Mouse (Mus musculus) T-helper 17 cell (primary cell): Measurements from ENCODE around the gene Plxna2.

Experiments used
- in situ Hi-C, 2 experiments: fragments of 300-600 bp; cut with MboI, MseI; formaldehyde crosslinking; loops; 1 replicate in 1 of 2; 2 replicates in 1 of 2; pipeline ENCODE4 v1.15.1; 2025; ENCODE audit warnings: high pct_unique_total_duplicates in 2 of 2

The Plxna2 gene

DNA sequence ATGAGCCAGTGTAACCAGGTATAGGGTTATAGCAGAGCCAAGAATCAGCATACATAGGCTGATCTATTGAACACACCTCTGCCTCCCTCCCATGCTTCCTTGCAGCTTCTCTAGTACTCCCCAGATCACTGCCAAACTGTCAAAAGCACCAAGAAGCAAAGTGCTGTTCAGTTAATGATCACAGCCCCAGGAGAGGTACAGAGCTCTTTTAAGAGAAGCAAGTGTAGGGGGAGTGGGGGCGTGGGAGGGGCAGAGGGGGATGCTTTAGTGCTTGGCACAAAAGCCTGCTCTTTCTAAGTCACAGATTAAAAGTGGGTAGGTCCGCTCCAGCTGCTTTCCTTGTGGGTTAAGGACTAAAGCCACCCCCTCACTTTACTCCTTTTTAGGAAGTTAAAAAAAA lies 85.2 kb downstream of the Plxna2 start:
- in situ Hi-C loops: no loop called here

DNA sequence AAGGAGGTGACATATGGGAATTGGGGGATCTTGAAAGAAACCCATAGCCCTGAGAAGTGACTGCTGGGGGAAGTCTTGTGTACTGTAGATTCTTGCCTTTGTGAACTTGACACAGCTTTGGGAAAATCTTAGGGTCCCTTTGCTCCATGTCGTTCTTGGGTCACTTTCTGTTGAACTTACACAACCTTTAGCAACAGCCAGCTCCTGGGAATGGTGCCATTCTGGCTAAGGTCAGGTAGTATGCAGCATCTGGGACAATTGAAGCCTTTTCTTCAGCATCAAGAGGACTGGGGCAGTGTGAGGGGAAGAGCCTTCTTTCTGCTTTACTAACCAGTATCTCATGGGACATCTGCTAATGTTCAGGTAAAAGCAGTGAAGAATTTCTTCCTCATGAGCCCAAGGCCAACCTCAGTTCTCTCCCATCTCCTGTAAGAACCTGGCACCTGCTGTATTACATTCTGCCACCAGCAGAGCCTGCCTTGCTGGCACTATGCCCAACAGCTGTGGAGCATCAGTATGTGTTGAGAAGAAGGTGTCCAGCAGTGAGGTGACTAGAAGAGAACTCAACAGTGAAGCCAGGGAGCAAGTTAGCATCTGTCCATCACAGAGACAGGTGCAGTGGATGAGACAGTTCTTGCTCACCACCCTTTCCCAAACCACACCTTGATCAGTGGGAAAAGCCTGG lies 86.3 kb downstream of the Plxna2 start:
- in situ Hi-C loops: no loop called here

DNA sequence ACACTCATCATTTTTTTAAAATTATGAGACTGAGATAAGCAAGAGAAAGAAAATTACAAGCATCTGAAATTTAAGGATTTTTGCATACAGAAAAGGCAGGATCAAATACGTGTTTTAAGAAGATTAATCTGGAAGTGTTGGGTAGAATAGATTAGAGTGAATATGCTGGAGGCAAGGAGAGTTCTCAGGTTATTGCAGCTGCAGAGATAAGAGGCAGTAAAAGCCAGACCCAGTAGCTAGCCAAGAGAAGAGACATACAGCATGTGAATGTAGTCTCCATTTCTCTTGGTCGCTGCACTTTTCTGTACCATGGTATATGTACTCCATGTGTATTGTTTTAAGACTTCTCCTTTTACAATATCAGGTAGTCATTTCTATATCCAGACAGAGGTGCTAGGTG lies 88.5 kb downstream of the Plxna2 start:
- in situ Hi-C loops: no loop called here

DNA sequence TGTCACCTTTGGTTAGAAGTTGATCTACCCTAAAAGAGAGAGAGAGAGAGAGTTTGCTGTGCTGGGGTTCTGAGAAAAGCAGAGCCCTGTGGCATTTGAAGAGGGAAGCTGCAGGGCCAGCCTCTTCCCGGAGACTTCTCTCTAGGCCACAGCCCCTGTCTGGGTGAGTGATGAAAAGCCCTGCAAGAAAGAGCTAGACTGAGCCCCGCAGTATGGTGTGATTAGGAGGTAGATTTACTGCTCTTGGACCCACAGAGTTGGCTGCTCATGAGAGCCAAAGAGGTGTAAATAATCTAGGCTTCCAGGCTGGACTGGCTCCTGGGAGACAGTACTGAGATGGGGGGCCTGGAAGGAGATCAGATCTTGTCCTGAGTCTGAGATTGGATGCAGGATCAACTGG lies 94.4 kb downstream of the Plxna2 start:
- in situ Hi-C loops: no loop called here

DNA sequence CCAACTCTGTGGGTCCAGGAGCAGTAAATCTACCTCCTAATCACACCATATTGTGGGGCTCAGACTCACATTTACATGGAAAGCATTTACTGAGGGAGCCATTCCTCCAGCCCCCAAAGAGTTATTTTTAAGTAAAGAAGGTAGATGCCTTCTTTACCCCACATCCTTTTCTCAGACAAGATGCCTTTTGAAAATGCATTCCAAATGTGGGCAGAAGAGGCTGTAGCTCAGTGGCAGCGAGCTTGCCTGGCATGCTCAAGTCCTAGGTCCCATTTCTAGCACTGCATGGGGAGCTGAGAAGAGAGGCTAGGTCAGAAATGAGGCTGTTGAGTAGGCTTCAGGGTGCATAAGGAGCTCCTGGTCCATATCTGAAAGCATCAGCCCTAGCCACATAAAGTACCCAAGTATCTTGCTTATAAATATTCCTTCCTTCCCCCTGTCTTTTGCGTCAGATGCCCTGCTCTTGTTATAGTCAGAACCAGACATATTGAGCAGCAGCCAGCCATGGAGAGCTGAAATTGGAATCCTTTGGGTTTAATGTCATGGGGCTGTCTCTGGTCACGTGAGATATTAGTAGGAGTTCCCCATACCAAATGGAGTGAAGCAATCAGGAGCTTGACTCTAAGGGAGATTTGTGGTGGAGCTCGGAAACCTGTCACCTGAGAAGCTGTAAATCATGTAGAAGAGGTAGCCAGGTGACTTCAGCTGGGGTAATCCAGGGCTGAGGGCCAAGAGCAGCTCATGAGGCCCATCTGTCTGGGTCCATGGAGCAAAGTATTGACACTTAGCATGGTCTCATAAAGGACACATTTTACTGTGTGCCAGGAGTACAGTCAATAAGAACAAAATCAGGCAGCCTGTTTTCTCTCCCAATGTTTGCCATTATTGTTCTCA lies 96.4 kb downstream of the Plxna2 start:
- in situ Hi-C loops: no loop called here

DNA sequence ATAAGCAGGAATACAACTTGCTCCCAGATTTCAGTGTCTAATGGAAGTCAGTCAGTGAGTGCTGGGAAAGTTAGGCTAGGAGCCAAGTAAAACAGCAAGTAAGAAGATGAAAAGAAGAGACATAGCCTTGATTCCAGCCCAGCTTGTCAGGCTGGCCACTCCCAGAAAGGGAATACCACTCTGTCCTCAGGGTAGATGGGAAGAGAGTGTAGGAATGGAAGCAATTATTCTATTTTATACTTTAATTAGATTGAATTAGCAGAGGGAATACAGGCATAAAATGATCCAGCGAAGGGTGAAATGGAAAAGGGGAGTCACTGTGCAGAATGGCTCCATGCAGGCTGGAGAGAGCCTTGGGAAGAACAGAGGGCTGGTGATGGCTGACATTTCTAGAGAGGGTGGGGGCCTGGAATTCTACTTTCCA lies 99.4 kb downstream of the Plxna2 start:
- in situ Hi-C loops: no loop called here

DNA sequence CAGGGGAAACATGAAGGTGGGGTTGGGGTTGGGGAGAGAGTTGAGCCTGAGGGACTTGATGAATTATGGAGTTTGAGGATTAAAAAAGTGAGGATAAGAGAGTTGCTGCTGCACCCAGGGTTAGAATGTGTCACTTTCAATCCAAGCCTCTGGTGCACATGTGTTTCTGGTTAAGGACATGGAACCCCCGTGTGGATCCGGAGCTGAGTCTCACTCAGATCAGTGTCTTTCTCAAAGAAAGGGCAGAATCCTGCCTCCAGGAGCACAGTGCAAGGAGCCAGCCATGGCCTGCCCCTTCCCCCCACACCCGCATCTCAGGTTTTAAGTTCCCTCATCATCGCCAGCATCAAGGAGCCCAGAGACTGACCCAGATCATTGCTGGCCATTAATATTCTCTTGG lies 102.4 kb downstream of the Plxna2 start:
- in situ Hi-C loops: no loop called here

DNA sequence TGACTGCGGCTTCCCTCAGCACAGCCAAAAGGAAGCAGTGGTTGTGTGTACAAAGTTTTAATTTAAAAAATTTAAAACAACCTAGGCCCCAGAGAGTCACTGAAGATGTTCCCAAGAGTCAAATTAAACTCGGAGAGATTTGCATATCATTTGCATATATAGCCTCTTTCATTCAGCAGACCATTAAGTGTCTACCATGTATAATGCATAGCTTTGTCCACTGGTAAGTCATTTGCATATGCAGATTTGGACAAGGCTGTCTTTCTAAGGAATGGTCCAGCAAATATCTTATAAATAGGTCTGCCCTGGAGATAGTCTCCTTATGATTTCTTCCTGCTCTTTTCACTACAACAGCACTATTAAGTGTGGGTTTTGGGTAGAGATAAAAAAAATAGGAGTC lies 103.2 kb downstream of the Plxna2 start:
- in situ Hi-C loops: no loop called here

DNA sequence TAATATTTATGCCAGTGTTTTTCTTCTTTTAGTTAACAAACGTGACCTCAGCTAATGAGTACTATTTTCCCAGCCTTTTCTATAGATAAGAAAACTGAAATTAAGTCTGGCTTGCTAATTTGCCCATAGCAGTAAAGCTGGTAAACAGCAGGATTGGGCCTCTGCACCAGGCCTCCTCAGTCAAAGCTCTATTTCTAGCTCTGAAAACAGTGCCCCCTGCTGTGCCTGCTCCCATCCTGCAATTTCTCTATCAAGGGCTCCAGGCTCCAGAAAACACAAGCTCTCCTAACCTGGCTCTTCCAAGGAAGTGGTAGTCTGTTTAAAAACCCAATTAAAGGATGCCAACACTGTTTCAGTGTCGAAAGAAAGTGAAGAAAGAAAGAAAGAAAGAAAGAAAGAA lies 104.3 kb downstream of the Plxna2 start:
- in situ Hi-C loops: no loop called here

DNA sequence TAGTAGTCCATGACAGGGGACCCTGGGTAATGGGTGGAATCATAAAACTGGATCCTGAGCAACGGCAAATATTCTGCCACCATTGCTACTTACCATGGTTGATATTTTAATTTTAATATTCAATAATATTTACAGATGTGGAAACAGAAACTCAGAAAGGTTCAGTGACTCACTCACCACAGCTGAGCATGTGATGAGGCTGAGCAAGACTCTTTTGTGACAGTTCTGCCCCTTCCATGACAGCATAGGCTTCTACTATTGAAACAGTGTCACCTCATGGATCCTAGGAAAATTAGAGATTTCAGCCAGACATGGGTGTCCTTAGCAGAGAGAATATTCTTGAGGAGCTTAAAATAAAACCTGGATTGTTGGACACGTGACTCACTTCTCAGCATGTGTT lies 116.8 kb downstream of the Plxna2 start:
- in situ Hi-C loops: no loop called here

DNA sequence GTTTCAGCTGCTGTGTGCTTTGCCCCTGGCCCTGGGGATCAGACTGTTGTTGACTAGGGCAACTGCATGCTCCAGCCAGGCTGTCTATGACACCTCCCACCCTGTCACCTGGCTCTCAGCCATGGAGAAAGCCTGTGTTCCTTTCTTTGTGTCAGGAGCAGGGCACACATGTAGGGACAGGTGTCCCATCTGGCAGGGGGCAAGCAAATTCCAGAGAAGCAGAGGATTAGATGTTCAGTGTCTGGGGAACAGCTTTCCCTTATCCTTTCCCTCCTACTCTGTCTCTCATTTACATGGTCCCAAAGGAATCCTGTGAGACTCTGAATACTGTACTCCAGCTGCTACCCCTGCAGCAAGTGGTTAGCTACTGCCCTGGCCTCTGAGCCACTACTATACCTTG lies 121.9 kb downstream of the Plxna2 start:
- in situ Hi-C loops: no loop called here

DNA sequence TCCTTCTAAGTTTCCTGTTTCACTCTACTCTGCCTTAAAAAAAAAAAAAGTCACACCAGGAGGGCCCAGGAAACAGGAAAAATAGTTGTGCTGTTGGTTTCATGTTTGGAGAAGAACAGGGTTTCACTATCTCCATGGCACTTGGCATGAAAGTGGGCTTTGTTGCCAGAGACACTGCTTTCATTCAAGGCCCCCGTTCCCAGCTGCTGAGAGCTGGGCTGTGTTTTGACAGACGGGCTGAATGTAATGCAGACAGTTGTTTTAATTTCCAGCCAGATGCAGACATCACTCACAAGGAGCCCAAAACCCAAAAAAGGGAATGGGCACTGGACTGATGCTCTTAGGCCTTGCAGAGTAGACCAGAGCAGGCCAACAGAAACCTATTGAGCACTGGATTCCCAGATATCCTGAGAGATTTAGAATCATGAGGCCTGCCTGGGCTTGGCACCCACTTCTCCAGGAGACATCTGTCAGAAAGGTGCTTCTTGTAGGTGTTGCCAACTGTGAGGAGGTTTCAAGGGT lies 124.9 kb downstream of the Plxna2 start:
- in situ Hi-C loops: no loop called here

DNA sequence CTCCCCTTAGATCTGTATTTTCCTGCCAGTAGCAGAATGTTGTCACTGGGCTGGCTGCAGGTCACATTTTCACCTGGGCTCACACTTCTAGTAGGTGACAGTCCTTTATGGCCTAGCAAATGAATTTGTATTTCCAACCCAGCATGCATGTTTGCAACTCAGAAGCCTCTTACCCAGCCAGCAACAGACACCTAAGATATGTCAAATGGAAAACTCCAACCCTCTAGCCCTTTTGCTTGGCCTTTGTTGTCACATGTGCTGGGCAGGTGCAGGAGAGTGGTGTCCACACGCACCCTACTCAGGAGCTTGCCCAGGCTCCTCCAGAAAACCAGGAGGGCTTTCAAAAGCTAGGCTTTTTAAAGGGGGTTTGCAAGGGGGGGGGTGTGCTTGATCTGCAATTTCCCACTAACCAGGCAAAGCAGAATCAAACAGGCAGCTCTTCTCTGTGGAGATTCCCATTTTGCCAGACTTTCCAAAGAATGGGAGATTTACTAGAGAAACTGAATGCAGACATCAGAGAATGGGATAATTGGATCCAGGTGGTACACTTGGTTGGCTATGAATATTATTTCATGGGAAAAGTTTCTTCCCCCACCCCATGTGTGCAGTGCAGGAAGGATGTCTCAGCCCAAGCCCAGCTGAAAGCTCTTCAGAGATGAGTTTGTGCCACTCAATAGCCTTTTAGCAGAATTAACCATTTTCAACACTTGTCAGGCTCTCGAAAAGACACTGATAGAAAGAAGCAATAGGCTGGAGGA lies 127.3 kb downstream of the Plxna2 start:
- in situ Hi-C loops: no loop called here

DNA sequence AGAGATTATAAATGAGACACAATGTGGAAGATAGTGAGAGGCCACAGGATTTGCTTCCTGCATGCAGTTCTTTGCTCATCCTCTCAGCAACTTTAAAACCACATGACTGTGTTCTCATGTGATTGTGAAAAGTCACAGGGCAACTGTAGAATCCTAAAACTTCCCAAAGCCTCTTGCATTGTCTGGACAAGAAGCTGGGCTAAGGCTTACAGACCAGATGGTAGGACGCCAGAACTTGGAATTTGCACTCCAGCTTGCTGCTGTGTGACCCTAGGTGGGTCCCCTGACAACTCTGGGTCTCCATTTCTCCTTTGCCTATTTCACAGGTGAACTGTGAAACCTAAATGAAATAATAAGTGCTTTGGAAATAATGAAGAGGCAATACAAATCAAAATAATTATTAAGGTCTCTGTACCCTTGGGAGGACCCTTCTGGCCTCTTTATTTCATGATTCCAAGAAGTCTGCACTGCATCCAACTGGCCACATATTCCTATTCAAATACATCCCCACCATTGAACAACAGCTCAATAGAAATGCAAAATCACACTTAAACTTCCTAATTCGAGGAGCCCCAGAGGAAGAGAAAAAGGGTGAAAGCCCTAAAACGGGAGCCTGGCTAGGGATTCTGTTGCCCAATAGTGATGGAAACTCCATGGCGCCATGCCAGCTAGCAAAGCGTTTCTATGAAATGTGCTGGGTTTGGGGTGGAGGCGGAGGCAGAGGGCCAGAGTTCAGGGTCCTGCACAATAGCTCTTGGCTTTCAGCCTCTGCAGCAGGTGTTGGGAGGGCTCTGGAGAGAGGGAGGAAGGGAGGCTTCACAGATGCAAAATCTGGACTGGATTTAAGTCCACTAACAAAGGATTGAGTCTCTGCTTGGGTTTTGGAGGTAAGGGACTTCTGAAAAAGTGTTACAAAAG lies 128.6 kb downstream of the Plxna2 start:
- in situ Hi-C loops: no loop called here

DNA sequence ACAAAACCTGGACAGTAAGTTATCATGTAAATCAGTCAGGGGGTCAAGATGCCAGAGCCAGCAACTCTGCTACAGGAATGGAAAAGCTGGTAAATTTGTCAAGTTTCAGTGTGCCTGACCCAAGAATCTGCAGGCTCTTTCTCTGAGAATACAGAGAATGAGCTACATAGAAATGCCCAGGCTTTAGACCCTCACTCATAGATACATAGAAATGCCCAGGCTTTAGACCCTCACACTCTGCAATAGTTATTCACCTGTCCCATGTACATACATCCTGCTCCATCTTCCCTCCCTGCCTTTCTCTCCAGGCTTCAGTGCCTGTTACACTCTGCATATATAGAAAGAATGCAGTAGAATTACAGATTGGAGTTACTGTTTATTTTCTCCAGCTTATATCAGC lies 129.2 kb downstream of the Plxna2 start:
- in situ Hi-C loops: no loop called here

DNA sequence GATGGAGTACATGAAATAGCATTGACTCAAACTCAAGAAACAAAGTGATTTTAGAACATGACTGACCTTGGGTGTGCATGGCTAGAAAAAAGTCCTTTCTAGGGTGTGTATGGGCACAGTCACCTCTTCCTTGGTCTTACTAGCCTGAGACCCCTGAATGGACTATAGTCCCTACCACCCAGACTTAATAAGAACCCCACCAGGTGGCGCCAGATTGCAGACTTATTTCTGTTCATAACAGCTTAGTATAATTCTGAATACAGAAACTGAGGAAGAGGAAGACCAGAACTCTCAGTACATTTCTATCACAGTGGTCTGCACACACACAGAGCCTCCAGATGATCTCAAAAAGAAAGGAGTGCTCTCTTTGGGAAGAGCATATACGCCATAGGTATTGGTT lies 135.2 kb downstream of the Plxna2 start:
- in situ Hi-C loops: no loop called here

DNA sequence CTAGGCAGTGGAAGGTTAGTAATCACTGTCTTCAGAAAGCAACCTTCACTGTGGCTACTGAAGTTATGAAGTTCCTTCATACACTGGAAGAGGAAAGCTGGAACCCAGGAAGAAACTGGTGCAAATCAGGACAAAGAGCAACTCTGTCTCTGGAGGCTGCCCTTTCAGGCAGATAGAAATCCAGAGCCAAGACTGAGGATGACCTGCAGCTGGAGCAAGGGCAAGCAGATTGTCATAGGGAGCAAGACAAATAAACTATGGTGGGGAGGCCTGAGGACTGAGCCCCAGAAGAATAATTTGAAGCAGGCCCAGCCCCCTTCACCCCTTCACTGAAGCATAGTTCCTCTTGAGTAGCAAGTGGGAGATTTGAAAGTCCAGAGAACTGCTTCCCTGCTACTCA lies 138.0 kb downstream of the Plxna2 start:
- in situ Hi-C loops: no loop called here

DNA sequence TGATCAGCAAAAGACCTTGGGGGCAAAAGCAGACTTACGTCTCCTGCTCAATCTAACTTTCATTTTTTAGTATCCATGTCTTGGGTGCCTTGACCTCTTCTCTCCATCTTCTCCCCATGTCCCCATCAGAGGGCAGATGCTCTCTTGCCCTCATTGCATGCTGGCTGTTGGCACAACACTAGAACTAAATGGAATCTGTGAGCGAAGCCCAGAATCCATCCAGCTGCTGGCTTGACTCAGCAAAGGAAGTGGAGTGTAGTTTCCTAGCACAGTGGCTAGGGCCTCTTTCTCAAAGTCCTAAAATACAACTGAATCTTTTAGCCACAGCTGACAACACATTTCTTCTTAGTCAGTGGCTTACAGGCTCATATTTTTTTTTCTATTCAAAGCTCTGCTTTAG lies 138.4 kb downstream of the Plxna2 start:
- in situ Hi-C loops: no loop called here

DNA sequence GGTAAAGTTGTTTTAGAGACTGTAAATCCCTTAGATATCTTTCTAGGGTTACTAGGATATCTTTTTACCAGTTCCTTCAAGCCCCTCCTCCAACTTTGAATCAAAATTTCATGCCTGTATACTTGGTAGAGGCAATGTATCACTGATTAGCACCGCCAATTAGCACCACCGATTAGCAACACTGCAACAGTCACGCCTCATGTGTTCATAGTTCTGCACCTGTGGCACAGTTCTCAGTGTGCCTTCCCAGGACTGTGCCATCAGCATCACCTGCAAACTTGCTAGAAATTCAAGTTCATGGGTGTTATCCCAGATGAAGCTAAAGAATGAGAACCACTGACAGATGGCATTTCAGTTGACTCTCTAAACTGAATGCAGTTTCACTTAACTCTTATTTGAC lies 138.8 kb downstream of the Plxna2 start:
- in situ Hi-C loops: no loop called here

DNA sequence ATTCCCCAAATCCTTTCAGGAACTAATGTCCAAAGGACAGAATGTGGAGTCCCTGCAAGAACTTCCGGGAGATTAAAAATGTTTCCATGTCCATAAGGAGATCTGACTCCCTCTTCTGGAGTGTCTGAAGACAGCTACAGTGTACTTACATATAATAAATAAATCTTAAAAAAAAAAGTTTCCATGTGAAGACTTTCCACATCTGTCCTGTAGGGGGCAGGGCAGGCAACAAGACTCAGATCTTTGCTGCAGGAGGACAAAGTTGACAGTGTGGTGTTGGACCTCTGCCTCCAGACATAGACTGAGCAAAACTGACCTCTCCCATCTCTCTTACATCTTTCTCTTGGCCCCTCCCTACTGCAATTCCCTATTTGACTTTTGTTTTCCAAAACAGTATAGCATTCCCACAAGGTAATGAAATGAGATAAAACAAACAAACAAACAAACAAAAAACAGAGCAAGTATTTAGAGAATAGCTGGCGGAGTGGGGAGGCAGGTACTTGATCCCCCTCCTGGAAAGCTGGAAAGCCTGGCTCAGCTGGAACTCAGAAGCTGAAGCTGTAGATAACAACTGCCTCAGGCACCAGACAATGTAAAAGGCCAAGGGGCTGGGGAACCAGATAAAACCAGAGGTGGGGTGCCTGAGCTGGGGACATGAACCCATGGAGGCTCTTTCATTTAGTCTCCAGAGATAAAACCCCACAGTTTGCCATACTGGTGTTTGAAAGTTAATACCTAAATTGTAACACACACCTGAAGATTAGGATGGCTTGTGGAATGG lies 143.6 kb downstream of the Plxna2 start:
- in situ Hi-C loops: no loop called here
